Mouse (Mus musculus) intestine, postnatal 0 days (tissue): ENCODE measurements around the gene Fam184b. TPM values are rescaled to one million over a fixed set of nuclear protein-coding genes. Genes with fewer than 3 reads are reported as not detected.
A peak's percentile ranks its signal among the peaks of the same experiment; 100 is the strongest.

Experiments used
- ATAC-seq: fragments of 200-750 bp; cut with Nextera tagmentation; 2 replicates; pipeline ENCODE4 v1.8.0; 2017; ENCODE audit warnings: mild to moderate bottlenecking, moderate TSS enrichment, moderate library complexity
- H3K27ac ChIP-seq: fragments of 300-500 bp; sonication (generic); 2 replicates; pipeline ENCODE4 v1.5.1; 2014; ENCODE audit warnings: mild to moderate bottlenecking, low read depth, low read length, moderate library complexity
- H3K27me3 ChIP-seq: fragments of 300-500 bp; sonication (generic); replicated peaks from 2 replicates; pipeline ENCODE4 v1.6.1; 2014; ENCODE audit warnings: low read length, mixed read lengths; ENCODE audit not compliant: control insufficient read depth, insufficient read depth
- H3K36me3 ChIP-seq: fragments of 300-500 bp; sonication (generic); 2 replicates; pipeline ENCODE4 v1.6.1; 2014; ENCODE audit warnings: mild to moderate bottlenecking, moderate library complexity; ENCODE audit not compliant: control insufficient read depth, insufficient read depth
- H3K4me1 ChIP-seq: fragments of 300-500 bp; sonication (generic); replicated peaks from 2 replicates; pipeline ENCODE4 v1.6.1; 2014; ENCODE audit warnings: antibody characterized with exemption, low read length, mixed read lengths; ENCODE audit not compliant: control insufficient read depth, insufficient read depth
- H3K4me2 ChIP-seq: fragments of 300-500 bp; sonication (generic); replicated peaks from 2 replicates; pipeline ENCODE4 v1.6.1; 2014; ENCODE audit warnings: low read depth, mild to moderate bottlenecking, moderate library complexity
- H3K4me3 ChIP-seq: fragments of 300-500 bp; sonication (generic); 2 replicates; pipeline ENCODE4 v1.5.1; 2014; ENCODE audit warnings: low read depth, low read length
- H3K9ac ChIP-seq: fragments of 300-500 bp; sonication (generic); 2 replicates; pipeline ENCODE4 v1.6.1; 2014; ENCODE audit warnings: mild to moderate bottlenecking, low read depth, low read length
- H3K9me3 ChIP-seq: fragments of 300-500 bp; sonication (generic); 2 replicates; pipeline ENCODE4 v1.6.1; 2016; ENCODE audit warnings: mixed run types; ENCODE audit not compliant: control insufficient read depth
- CTCF ChIP-seq: sonication (generic); IDR thresholded peaks from 2 replicates; pipeline ENCODE4 v1.5.1; 2016; ENCODE audit warnings: low read depth, mild to moderate bottlenecking, control low read depth, antibody characterized with exemption, moderate library complexity
- WGBS: fragments of 180-500 bp; shearing (Covaris S2); extraction: QIAGEN DNeasy Blood & Tissue Kit; methylation state at CpG from one replicate; pipeline ENCODE4 v1.1.7; 2014; 5-methylcytosine and 5-hydroxymethylcytosine counted together
- polyA plus RNA-seq: library from polyadenylated mRNA; unstranded; fragments of >200 nt; fragmentation: Nextera tagmentation; extraction: Ambion mirVana; gene quantifications from 2 replicates; pipeline ENCODE4 v1.2.1, GENCODE M21; 2015

Fam184b gene
- polyA plus RNA-seq, 1 experiment from 2014 or later, result 1.4 TPM

GRCm38 (mm10) chr5:45529696-45530095 lies 109.7 kb downstream of the Fam184b start:
- TF ChIP-seq CTCF, result no peak
- no peak for ATAC-seq
- 84% methylated on average over 3 of the region's 3 CpGs for WGBS

GRCm38 (mm10) chr5:45526338-45526737 lies 113.1 kb downstream of the Fam184b start:
- no peak overlapping the region for H3K27ac ChIP-seq
- no peak for ATAC-seq
- H3K4me2 ChIP-seq, result no peak overlapping the region
- H3K4me1 ChIP-seq, result peaks cover 3% of the 10 kb centered on the region; the same call in 1 of the 2 replicates
- peaks cover 53% of the 10 kb centered on the region for H3K36me3 ChIP-seq
- no peak overlapping the region for H3K4me3 ChIP-seq
- no peak overlapping the region for H3K9ac ChIP-seq
- TF ChIP-seq CTCF, result no peak
- WGBS, result 88% methylated on average over 4 of the region's 4 CpGs
- H3K9me3 ChIP-seq, result no peaks in the 10 kb centered on the region
- no peaks in the 10 kb centered on the region for H3K27me3 ChIP-seq

More at GRCm38 (mm10) chr5:45529696-45530095, 109.7 kb downstream of the Fam184b start:
- no peak overlapping the region for H3K4me2 ChIP-seq
- H3K4me3 ChIP-seq, result no peak overlapping the region
- H3K4me1 ChIP-seq, result no peaks in the 10 kb centered on the region
- no peaks in the 10 kb centered on the region for H3K27me3 ChIP-seq
- no peaks in the 10 kb centered on the region for H3K9me3 ChIP-seq
- H3K27ac ChIP-seq, result no peak overlapping the region
- no peak overlapping the region for H3K9ac ChIP-seq
- H3K36me3 ChIP-seq, result peaks cover 52% of the 10 kb centered on the region

- Histone ChIP-seq H3K27me3 (no peaks in the 10 kb centered on the region), H3K4me2 (no peak overlapping the region), H3K27ac (no peak overlapping the region), H3K9ac (no peak overlapping the region), H3K4me3 (no peak overlapping the region), H3K36me3 (peaks cover 48% of the 10 kb centered on the region), H3K9me3 (no peaks in the 10 kb centered on the region), H3K4me1 (peaks cover 6% of the 10 kb centered on the region; the same call in 1 of the 2 replicates)
- TF ChIP-seq CTCF, result no peak
- WGBS, result 95% methylated on average over 10 of the region's 10 CpGs
- no peak for ATAC-seq
Measured at GRCm38 (mm10) chr5:45525101-45525500, 114.3 kb downstream of the Fam184b start.

GRCm38 (mm10) chr5:45521601-45522000 lies 117.8 kb downstream of the Fam184b start:
- Histone ChIP-seq H3K27me3 (no peaks in the 10 kb centered on the region), H3K4me3 (no peak overlapping the region), H3K36me3 (peaks cover 29% of the 10 kb centered on the region), H3K4me2 (peak overlapping the region; percentile 73), H3K4me1 (peaks cover 6% of the 10 kb centered on the region; the same call in 1 of the 2 replicates), H3K27ac (no peak overlapping the region), H3K9me3 (no peaks in the 10 kb centered on the region), H3K9ac (no peak overlapping the region)
- WGBS, result 94% methylated on average over 6 of the region's 6 CpGs
- TF ChIP-seq CTCF, result no peak
- no peak for ATAC-seq

- Histone ChIP-seq H3K36me3 (peaks cover 20% of the 10 kb centered on the region), H3K9ac (peak overlapping the region; percentile 73), H3K27me3 (no peaks in the 10 kb centered on the region), H3K4me1 (peaks cover 6% of the 10 kb centered on the region; the same call in 1 of the 2 replicates), H3K9me3 (no peaks in the 10 kb centered on the region), H3K4me3 (peak overlapping the region; percentile 84), H3K27ac (no peak overlapping the region), H3K4me2 (peak overlapping the region; percentile 73)
- WGBS, result 2% methylated on average over 5 of the region's 5 CpGs
- ATAC-seq, result peak; percentile 40
- no peak for TF ChIP-seq CTCF
Measured at GRCm38 (mm10) chr5:45520809-45521110, 118.7 kb downstream of the Fam184b start.

- ATAC-seq, result peak; percentile 93
- Histone ChIP-seq H3K4me1 (peaks cover 6% of the 10 kb centered on the region; the same call in 1 of the 2 replicates), H3K9ac (peak within 1 kb of the TSS; percentile 73), H3K27ac (peak within 1 kb of the TSS; percentile 54), H3K4me3 (peak within 1 kb of the TSS; percentile 84), H3K4me2 (peak within 1 kb of the TSS; percentile 73), H3K27me3 (no peaks in the 10 kb centered on the region), H3K36me3 (peaks cover 14% of the 10 kb centered on the region), H3K9me3 (no peaks in the 10 kb centered on the region)
- 1% methylated on average over 56 of the region's 56 CpGs for WGBS
- no peak for TF ChIP-seq CTCF
Measured at GRCm38 (mm10) chr5:45519960-45520808, 119.2 kb downstream of the Fam184b start, which contains the start of gene Med28. Gene Med28, plus strand, starts transcription at chr5:45520229.
